Mouse (Mus musculus): ENCODE measurements around the gene Bco2. TPM values are rescaled to one million over a fixed set of nuclear protein-coding genes. Genes with fewer than 3 reads are reported as not detected.
A peak's percentile ranks its signal among the peaks of the same experiment; 100 is the strongest.

Bco2 gene
- polyA plus RNA-seq, 1 experiment from 2014 or later, result 2.0 TPM

- Histone ChIP-seq H3K4me3 (replicated peaks; ENCODE audit: low read length) (no peak overlapping the region), H3K27ac (ENCODE audit: low read length) (no peak overlapping the region), H3K36me3 (ENCODE audit: control insufficient read depth, insufficient read depth, low read length) (peaks cover 20% of the 10 kb centered on the region), H3K4me2 (ENCODE audit: low read depth, low read length) (no peak overlapping the region), H3K9me3 (replicated peaks; ENCODE audit: control insufficient read depth, low read length) (no peaks in the 10 kb centered on the region), H3K9ac (ENCODE audit: low read length) (no peak overlapping the region), H3K4me1 (ENCODE audit: control insufficient read depth, insufficient read depth, low read length) (no peaks in the 10 kb centered on the region), H3K27me3 (ENCODE audit: control insufficient read depth, insufficient read depth, low read length) (no peaks in the 10 kb centered on the region)
- no peak for ATAC-seq (ENCODE audit: insufficient read depth, low FRiP score)
- WGBS, result 85% methylated on average over 3 of the region's 3 CpGs
Observed at GRCm38 (mm10) chr9:50593544-50593943, 38.6 kb upstream of the Bco2 start.

GRCm38 (mm10) chr9:50592955-50593354, 38.0 kb upstream of the Bco2 start:
- Histone ChIP-seq H3K4me1 (ENCODE audit: control insufficient read depth, insufficient read depth, low read length) (no peaks in the 10 kb centered on the region), H3K36me3 (ENCODE audit: control insufficient read depth, insufficient read depth, low read length) (peaks cover 20% of the 10 kb centered on the region), H3K4me2 (ENCODE audit: low read depth, low read length) (no peak overlapping the region), H3K27me3 (ENCODE audit: control insufficient read depth, insufficient read depth, low read length) (no peaks in the 10 kb centered on the region), H3K27ac (ENCODE audit: low read length) (no peak overlapping the region), H3K4me3 (replicated peaks; ENCODE audit: low read length) (no peak overlapping the region), H3K9me3 (replicated peaks; ENCODE audit: control insufficient read depth, low read length) (no peaks in the 10 kb centered on the region), H3K9ac (ENCODE audit: low read length) (no peak overlapping the region)
- 85% methylated on average over 9 of the region's 9 CpGs for WGBS
- no peak for ATAC-seq (ENCODE audit: insufficient read depth, low FRiP score)

- no peak; the same call in 1 of the 2 replicates for ATAC-seq (ENCODE audit: insufficient read depth, low FRiP score)
- H3K4me1 ChIP-seq (ENCODE audit: control insufficient read depth, insufficient read depth, low read length), result peaks cover 6% of the 10 kb centered on the region; the same call in 1 of the 2 replicates
- no peaks in the 10 kb centered on the region for H3K9me3 ChIP-seq (replicated peaks; ENCODE audit: control insufficient read depth, low read length)
- no peaks in the 10 kb centered on the region for H3K27me3 ChIP-seq (ENCODE audit: control insufficient read depth, insufficient read depth, low read length)
- WGBS, result 70% methylated on average over 10 of the region's 10 CpGs
- H3K4me3 ChIP-seq (replicated peaks; ENCODE audit: low read length), result no peak overlapping the region
- no peak overlapping the region for H3K27ac ChIP-seq (ENCODE audit: low read length)
- no peak overlapping the region for H3K4me2 ChIP-seq (ENCODE audit: low read depth, low read length)
- H3K36me3 ChIP-seq (ENCODE audit: control insufficient read depth, insufficient read depth, low read length), result peaks cover 7% of the 10 kb centered on the region; the same call in 1 of the 2 replicates
- H3K9ac ChIP-seq (ENCODE audit: low read length), result no peak overlapping the region
Observed at GRCm38 (mm10) chr9:50590856-50591518, 36.0 kb upstream of the Bco2 start.

GRCm38 (mm10) chr9:50586955-50587354, 32.0 kb upstream of the Bco2 start:
- Histone ChIP-seq H3K27ac (ENCODE audit: low read length) (peak overlapping the region; percentile 13), H3K27me3 (ENCODE audit: control insufficient read depth, insufficient read depth, low read length) (no peaks in the 10 kb centered on the region), H3K4me2 (ENCODE audit: low read depth, low read length) (no peak overlapping the region), H3K9ac (ENCODE audit: low read length) (no peak overlapping the region), H3K36me3 (ENCODE audit: control insufficient read depth, insufficient read depth, low read length) (no peaks in the 10 kb centered on the region), H3K4me3 (replicated peaks; ENCODE audit: low read length) (no peak overlapping the region), H3K4me1 (ENCODE audit: control insufficient read depth, insufficient read depth, low read length) (peaks cover 6% of the 10 kb centered on the region; the same call in 1 of the 2 replicates), H3K9me3 (replicated peaks; ENCODE audit: control insufficient read depth, low read length) (no peaks in the 10 kb centered on the region)
- ATAC-seq (ENCODE audit: insufficient read depth, low FRiP score), result peak; percentile 80; the same call in 1 of the 2 replicates
- WGBS, result 49% methylated on average over 4 of the region's 4 CpGs

GRCm38 (mm10) chr9:50585145-50585818, 30.3 kb upstream of the Bco2 start:
- Histone ChIP-seq H3K4me3 (replicated peaks; ENCODE audit: low read length) (no peak overlapping the region), H3K9me3 (replicated peaks; ENCODE audit: control insufficient read depth, low read length) (no peaks in the 10 kb centered on the region), H3K27ac (ENCODE audit: low read length) (no peak overlapping the region), H3K27me3 (ENCODE audit: control insufficient read depth, insufficient read depth, low read length) (no peaks in the 10 kb centered on the region), H3K4me2 (ENCODE audit: low read depth, low read length) (no peak overlapping the region), H3K4me1 (ENCODE audit: control insufficient read depth, insufficient read depth, low read length) (peaks cover 6% of the 10 kb centered on the region; the same call in 1 of the 2 replicates), H3K9ac (ENCODE audit: low read length) (no peak overlapping the region), H3K36me3 (ENCODE audit: control insufficient read depth, insufficient read depth, low read length) (no peaks in the 10 kb centered on the region)
- no peak for ATAC-seq (ENCODE audit: insufficient read depth, low FRiP score)
- 76% methylated on average over 6 of the region's 6 CpGs for WGBS

- H3K4me3 ChIP-seq (replicated peaks; ENCODE audit: low read length), result no peak overlapping the region
- no peaks in the 10 kb centered on the region for H3K36me3 ChIP-seq (ENCODE audit: control insufficient read depth, insufficient read depth, low read length)
- H3K4me2 ChIP-seq (ENCODE audit: low read depth, low read length), result no peak overlapping the region
- 32% methylated on average over 4 of the region's 4 CpGs for WGBS
- no peaks in the 10 kb centered on the region for H3K27me3 ChIP-seq (ENCODE audit: control insufficient read depth, insufficient read depth, low read length)
- no peak overlapping the region for H3K27ac ChIP-seq (ENCODE audit: low read length)
- no peak for ATAC-seq (ENCODE audit: insufficient read depth, low FRiP score)
- H3K9ac ChIP-seq (ENCODE audit: low read length), result no peak overlapping the region
- no peaks in the 10 kb centered on the region for H3K4me1 ChIP-seq (ENCODE audit: control insufficient read depth, insufficient read depth, low read length)
- H3K9me3 ChIP-seq (replicated peaks; ENCODE audit: control insufficient read depth, low read length), result no peaks in the 10 kb centered on the region
Observed at GRCm38 (mm10) chr9:50580370-50580769, 25.4 kb upstream of the Bco2 start.

GRCm38 (mm10) chr9:50569599-50570525, 14.9 kb upstream of the Bco2 start:
- ATAC-seq (ENCODE audit: insufficient read depth, low FRiP score), result peak; percentile 83
- 57% methylated on average over 10 of the region's 10 CpGs for WGBS
- no peak overlapping the region for H3K4me2 ChIP-seq (ENCODE audit: low read depth, low read length)
- H3K27ac ChIP-seq (ENCODE audit: low read length), result peak overlapping the region; percentile 66; the same call in 1 of the 2 replicates
- H3K9me3 ChIP-seq (replicated peaks; ENCODE audit: control insufficient read depth, low read length), result no peaks in the 10 kb centered on the region
- H3K27me3 ChIP-seq (ENCODE audit: control insufficient read depth, insufficient read depth, low read length), result no peaks in the 10 kb centered on the region
- no peaks in the 10 kb centered on the region for H3K4me1 ChIP-seq (ENCODE audit: control insufficient read depth, insufficient read depth, low read length)
- no peak overlapping the region for H3K9ac ChIP-seq (ENCODE audit: low read length)
- H3K36me3 ChIP-seq (ENCODE audit: control insufficient read depth, insufficient read depth, low read length), result no peaks in the 10 kb centered on the region
- H3K4me3 ChIP-seq (replicated peaks; ENCODE audit: low read length), result no peak overlapping the region

GRCm38 (mm10) chr9:50567881-50568280, 12.9 kb upstream of the Bco2 start:
- Histone ChIP-seq H3K27me3 (ENCODE audit: control insufficient read depth, insufficient read depth, low read length) (no peaks in the 10 kb centered on the region), H3K36me3 (ENCODE audit: control insufficient read depth, insufficient read depth, low read length) (no peaks in the 10 kb centered on the region), H3K27ac (ENCODE audit: low read length) (no peak overlapping the region), H3K4me3 (replicated peaks; ENCODE audit: low read length) (no peak overlapping the region), H3K4me1 (ENCODE audit: control insufficient read depth, insufficient read depth, low read length) (no peaks in the 10 kb centered on the region), H3K4me2 (ENCODE audit: low read depth, low read length) (no peak overlapping the region), H3K9ac (ENCODE audit: low read length) (no peak overlapping the region), H3K9me3 (replicated peaks; ENCODE audit: control insufficient read depth, low read length) (no peaks in the 10 kb centered on the region)
- 75% methylated on average over 2 of the region's 2 CpGs for WGBS
- no peak for ATAC-seq (ENCODE audit: insufficient read depth, low FRiP score)
